Mouse (Mus musculus) embryonic facial prominence, embryonic 14.5 days (tissue): ENCODE data around the gene Mllt10. TPM values are rescaled to one million over a fixed set of nuclear protein-coding genes. Genes with fewer than 3 reads are reported as not detected.

Experiments
- ATAC-seq: fragments of 200-750 bp; cut with Nextera tagmentation; 2 replicates; pipeline ENCODE4 v1.8.0; 2017; ENCODE audit warnings: low read depth, moderate number of reproducible peaks, moderate TSS enrichment
- DNase-seq: peaks from one replicate; pipeline ENCODE4 v3.0.0-alpha.2; 2015; ENCODE audit warnings: low spot score
- H3K27ac ChIP-seq: fragments of 300-500 bp; sonication (generic); replicated peaks from 2 replicates; pipeline ENCODE4 v1.5.1; 2014; ENCODE audit warnings: low read depth, mild to moderate bottlenecking, low read length, moderate library complexity
- H3K27me3 ChIP-seq: fragments of 300-500 bp; sonication (generic); replicated peaks from 2 replicates; pipeline ENCODE4 v1.6.1; 2014; ENCODE audit warnings: low read length; ENCODE audit not compliant: control insufficient read depth, insufficient read depth
- H3K36me3 ChIP-seq: fragments of 300-500 bp; sonication (generic); 2 replicates; pipeline ENCODE4 v1.6.1; 2014; ENCODE audit warnings: low read length, mixed read lengths; ENCODE audit not compliant: control insufficient read depth, insufficient read depth
- H3K4me1 ChIP-seq: fragments of 300-500 bp; sonication (generic); 2 replicates; pipeline ENCODE4 v1.6.1; 2014; ENCODE audit warnings: antibody characterized with exemption, low read length; ENCODE audit not compliant: control insufficient read depth, insufficient read depth
- H3K4me2 ChIP-seq: fragments of 300-500 bp; sonication (generic); 2 replicates; pipeline ENCODE4 v1.6.1; 2014; ENCODE audit warnings: low read depth, mild to moderate bottlenecking, low read length, moderate library complexity, mixed read lengths
- H3K4me3 ChIP-seq: fragments of 300-500 bp; sonication (generic); 2 replicates; pipeline ENCODE4 v1.5.1; 2014; ENCODE audit warnings: low read depth, mild to moderate bottlenecking, low read length
- H3K9ac ChIP-seq: fragments of 300-500 bp; sonication (generic); 2 replicates; pipeline ENCODE4 v1.6.1; 2014; ENCODE audit warnings: low read depth, mild to moderate bottlenecking, low read length, moderate library complexity, mixed read lengths
- H3K9me3 ChIP-seq: fragments of 300-500 bp; sonication (generic); 2 replicates; pipeline ENCODE4 v1.6.1; 2016; ENCODE audit warnings: low read length; ENCODE audit not compliant: control insufficient read depth
- WGBS: fragments of 180-500 bp; shearing (Covaris S2); extraction: QIAGEN DNeasy Blood & Tissue Kit; methylation state at CpG from one replicate; pipeline ENCODE4 v1.1.7; 2014; 5-methylcytosine and 5-hydroxymethylcytosine counted together
- polyA plus RNA-seq: library from polyadenylated mRNA; unstranded; fragments of >200 nt; fragmentation: Nextera tagmentation; extraction: Ambion mirVana; gene quantifications from 2 replicates; pipeline ENCODE4 v1.2.1, GENCODE M21; 2014

Mllt10 gene
- polyA plus RNA-seq, 1 experiment from 2014 or later, result 32.1 TPM

- peaks cover 37% of the 10 kb centered on the region for H3K36me3 ChIP-seq
- 50% methylated on average over 1 of the region's 1 CpGs for WGBS
- no peak overlapping the region for H3K27ac ChIP-seq
- H3K27me3 ChIP-seq, result no peaks in the 10 kb centered on the region
- no peak for DNase-seq
- H3K4me1 ChIP-seq, result no peaks in the 10 kb centered on the region
- H3K9me3 ChIP-seq, result no peaks in the 10 kb centered on the region
- ATAC-seq, result no peak
- no peak overlapping the region for H3K4me2 ChIP-seq
- H3K4me3 ChIP-seq, result no peak overlapping the region
- no peak overlapping the region for H3K9ac ChIP-seq
These were observed 120.2 kb downstream of the Mllt10 start for GRCm38 (mm10) chr2:18175234-18175633.

DNA sequence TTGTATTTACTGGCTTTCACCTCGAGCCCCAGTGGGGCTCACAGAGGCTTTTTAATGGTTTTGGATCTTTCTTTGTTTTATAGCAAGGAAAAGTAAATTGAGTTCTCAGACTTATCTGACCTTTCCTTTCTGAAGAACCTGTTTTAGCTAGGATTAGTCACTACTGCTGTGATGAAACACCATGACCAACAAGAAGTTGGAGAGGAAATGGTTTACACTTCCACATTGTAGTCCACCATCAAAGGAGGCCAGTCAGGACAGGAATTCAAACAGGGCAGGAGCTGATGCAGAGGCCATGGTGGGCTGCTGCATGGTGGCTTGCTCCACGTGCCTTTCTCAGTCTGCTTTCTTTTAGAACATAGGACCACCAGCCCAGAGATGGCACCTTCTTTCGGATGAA, 121.2 kb downstream of the Mllt10 start:
- no peaks in the 10 kb centered on the region for H3K27me3 ChIP-seq
- H3K9ac ChIP-seq, result no peak overlapping the region
- no peak for ATAC-seq
- H3K4me3 ChIP-seq, result no peak overlapping the region
- 92% methylated on average over 3 of the region's 3 CpGs for WGBS
- no peak overlapping the region for H3K4me2 ChIP-seq
- H3K36me3 ChIP-seq, result peaks cover 42% of the 10 kb centered on the region
- no peak for DNase-seq
- H3K9me3 ChIP-seq, result no peaks in the 10 kb centered on the region
- no peak overlapping the region for H3K27ac ChIP-seq
- H3K4me1 ChIP-seq, result no peaks in the 10 kb centered on the region

DNA sequence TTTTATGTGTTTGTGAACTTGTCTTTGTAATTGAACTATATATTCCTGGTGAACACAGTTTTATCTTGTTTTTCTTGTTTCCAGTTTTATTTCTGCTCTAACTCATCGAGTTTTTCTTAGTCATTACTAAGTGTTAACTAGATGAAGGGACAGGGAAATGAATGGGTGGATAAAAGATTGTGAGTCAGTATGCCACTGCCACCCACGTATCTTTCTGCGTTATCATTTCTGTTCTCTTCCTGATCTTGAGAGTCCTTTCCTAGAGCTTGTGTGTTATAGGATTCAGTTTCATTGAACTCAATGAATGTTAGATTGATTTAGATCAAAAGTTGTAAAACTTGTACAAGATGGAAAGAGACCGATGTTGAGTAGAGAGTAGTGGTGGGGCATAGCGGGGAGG, 125.3 kb downstream of the Mllt10 start:
- Histone ChIP-seq H3K4me2 (no peak overlapping the region), H3K9ac (no peak overlapping the region), H3K4me3 (no peak overlapping the region), H3K4me1 (no peaks in the 10 kb centered on the region), H3K36me3 (peaks cover 55% of the 10 kb centered on the region), H3K27ac (no peak overlapping the region), H3K27me3 (no peaks in the 10 kb centered on the region), H3K9me3 (no peaks in the 10 kb centered on the region)
- ATAC-seq, result no peak
- WGBS, result 98% methylated on average over 5 of the region's 5 CpGs
- no peak for DNase-seq

DNA sequence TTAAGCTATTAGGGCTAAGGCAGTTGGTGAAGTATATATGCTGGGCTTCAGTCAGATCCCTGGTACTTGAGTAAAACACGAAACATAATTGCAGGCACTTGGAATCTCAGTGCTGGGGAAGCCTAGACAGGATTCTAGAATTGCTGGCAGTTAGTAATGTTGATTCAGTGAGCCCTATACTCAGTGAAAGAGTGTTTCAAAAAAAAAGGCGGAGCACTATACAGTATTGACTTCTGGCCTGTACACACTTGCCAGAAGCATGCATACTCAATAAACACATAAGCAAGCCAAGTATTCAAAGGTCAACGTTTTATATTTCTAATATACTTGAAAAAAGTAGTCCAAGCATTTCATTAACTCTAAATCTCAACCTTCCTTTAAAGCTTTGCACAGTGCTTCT, 126.6 kb downstream of the Mllt10 start:
- Histone ChIP-seq H3K4me2 (no peak overlapping the region), H3K27ac (no peak overlapping the region), H3K9me3 (no peaks in the 10 kb centered on the region), H3K27me3 (no peaks in the 10 kb centered on the region), H3K4me3 (no peak overlapping the region), H3K36me3 (peaks cover 54% of the 10 kb centered on the region), H3K9ac (no peak overlapping the region), H3K4me1 (no peaks in the 10 kb centered on the region)
- WGBS, result 89% methylated on average over 3 of the region's 3 CpGs
- ATAC-seq (no peak), DNase-seq (no peak)

GRCm38 (mm10) chr2:18183079-18183478, 128.0 kb downstream of the Mllt10 start:
- no peaks in the 10 kb centered on the region for H3K27me3 ChIP-seq
- DNase-seq, result no peak
- no peak for ATAC-seq
- H3K27ac ChIP-seq, result no peak overlapping the region
- H3K4me1 ChIP-seq, result no peaks in the 10 kb centered on the region
- no peak overlapping the region for H3K9ac ChIP-seq
- no peaks in the 10 kb centered on the region for H3K9me3 ChIP-seq
- no peak overlapping the region for H3K4me2 ChIP-seq
- H3K36me3 ChIP-seq, result peaks cover 60% of the 10 kb centered on the region
- no peak overlapping the region for H3K4me3 ChIP-seq

- WGBS, result 96% methylated on average over 2 of the region's 2 CpGs
- H3K9me3 ChIP-seq, result no peaks in the 10 kb centered on the region
- H3K36me3 ChIP-seq, result peaks cover 47% of the 10 kb centered on the region
These were observed 133.3 kb downstream of the Mllt10 start for GRCm38 (mm10) chr2:18188367-18188766.

GRCm38 (mm10) chr2:18195285-18195684, 140.2 kb downstream of the Mllt10 start:
- H3K4me3 ChIP-seq, result no peak overlapping the region
- H3K9ac ChIP-seq, result no peak overlapping the region
- WGBS, result 79% methylated on average over 4 of the region's 4 CpGs
- H3K27me3 ChIP-seq, result no peaks in the 10 kb centered on the region
- ATAC-seq, result no peak
- no peak overlapping the region for H3K4me2 ChIP-seq
- H3K4me1 ChIP-seq, result peaks cover 11% of the 10 kb centered on the region
- DNase-seq, result no peak
- peaks cover 20% of the 10 kb centered on the region for H3K36me3 ChIP-seq
- H3K9me3 ChIP-seq, result no peaks in the 10 kb centered on the region
- no peak overlapping the region for H3K27ac ChIP-seq

More at GRCm38 (mm10) chr2:18188367-18188766, 133.3 kb downstream of the Mllt10 start:
- no peaks in the 10 kb centered on the region for H3K27me3 ChIP-seq
- no peak overlapping the region for H3K27ac ChIP-seq
- no peak overlapping the region for H3K4me2 ChIP-seq
- DNase-seq, result no peak
- no peak overlapping the region for H3K4me3 ChIP-seq
- H3K4me1 ChIP-seq, result peaks cover under 1% of the 10 kb centered on the region; the same call in 1 of the 2 replicates
- no peak for ATAC-seq
- H3K9ac ChIP-seq, result no peak overlapping the region

DNA sequence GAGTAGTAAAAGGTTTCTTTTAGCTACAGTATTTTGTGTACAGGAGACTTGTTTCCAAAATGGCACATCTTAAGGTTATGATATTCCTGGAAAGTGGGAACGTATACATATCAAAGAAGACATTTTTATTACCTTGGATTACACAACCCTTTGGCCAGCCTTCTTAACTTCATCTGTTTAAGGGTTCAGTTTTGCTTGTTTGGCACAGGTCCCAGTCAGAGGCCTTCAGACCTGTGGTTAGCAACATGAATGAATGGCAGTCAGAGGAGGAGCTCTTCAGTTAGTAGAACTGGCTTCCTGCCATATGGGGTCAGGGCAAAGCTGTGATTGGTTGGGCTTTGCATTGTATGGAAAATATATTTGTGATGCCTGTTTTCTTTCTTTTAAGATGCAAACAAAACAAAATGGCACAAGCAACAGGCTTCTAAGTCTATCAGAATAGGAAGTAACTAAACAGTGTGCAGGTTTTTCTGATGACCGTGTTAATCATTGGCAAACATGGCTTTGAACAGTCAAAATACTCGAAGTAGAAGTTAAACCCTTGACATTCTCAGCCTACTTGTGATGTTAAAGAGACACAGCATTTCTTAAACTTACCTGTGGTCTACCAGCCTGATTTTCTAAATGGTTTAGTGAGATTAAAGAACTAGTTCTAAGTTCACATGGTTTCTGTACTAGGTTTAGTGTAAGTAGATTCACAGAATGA, 140.8 kb downstream of the Mllt10 start:
- DNase-seq, result peak; percentile 92

GRCm38 (mm10) chr2:18201820-18202462, 146.9 kb downstream of the Mllt10 start:
- 87% methylated on average over 1 of the region's 1 CpGs for WGBS
- no peak for ATAC-seq

More for the DNA sequence above, 140.8 kb downstream of the Mllt10 start:
- H3K36me3 ChIP-seq, result peaks cover 26% of the 10 kb centered on the region
- H3K9me3 ChIP-seq, result no peaks in the 10 kb centered on the region
- no peak overlapping the region for H3K9ac ChIP-seq
- H3K4me1 ChIP-seq, result peaks cover 11% of the 10 kb centered on the region
- ATAC-seq, result peak; percentile 88
- no peak overlapping the region for H3K4me3 ChIP-seq
- H3K27me3 ChIP-seq, result no peaks in the 10 kb centered on the region
- no peak overlapping the region for H3K27ac ChIP-seq
- no peak overlapping the region for H3K4me2 ChIP-seq
- WGBS, result 67% methylated on average over 3 of the region's 3 CpGs

More at GRCm38 (mm10) chr2:18201820-18202462, 146.9 kb downstream of the Mllt10 start:
- no peak for DNase-seq
- H3K4me1 ChIP-seq, result no peaks in the 10 kb centered on the region; the same call in 1 of the 2 replicates
- H3K36me3 ChIP-seq, result peaks cover 62% of the 10 kb centered on the region
- H3K9ac ChIP-seq, result no peak overlapping the region
- no peaks in the 10 kb centered on the region for H3K9me3 ChIP-seq
- H3K4me2 ChIP-seq, result no peak overlapping the region
- H3K4me3 ChIP-seq, result no peak overlapping the region
- H3K27me3 ChIP-seq, result no peaks in the 10 kb centered on the region
- no peak overlapping the region for H3K27ac ChIP-seq
